Mouse (Mus musculus) neural tube, embryonic 12.5 days (tissue): ENCODE measurements at regions not wholly inside any gene's neighbourhood (a gene's known extent, or its start where the extent isn't known, plus 50 kb on each side); places are given as distances from the start of the nearest gene placed in this dataset.

Source experiments
- ATAC-seq: fragments of 200-750 bp; cut with Nextera tagmentation; 2 replicates; pipeline ENCODE4 v1.8.0; 2017; ENCODE audit warnings: low read depth, mild to moderate bottlenecking, moderate TSS enrichment, moderate library complexity; ENCODE audit not compliant: low FRiP score
- H3K27ac ChIP-seq: fragments of 300-500 bp; sonication (generic); 2 replicates; pipeline ENCODE4 v1.5.1; 2016
- H3K27me3 ChIP-seq: fragments of 300-500 bp; sonication (generic); replicated peaks from 2 replicates; pipeline ENCODE4 v1.6.1; 2016; ENCODE audit warnings: mild to moderate bottlenecking
- H3K36me3 ChIP-seq: fragments of 300-500 bp; sonication (generic); 2 replicates; pipeline ENCODE4 v1.6.1; 2016; ENCODE audit warnings: mild to moderate bottlenecking
- H3K4me1 ChIP-seq: fragments of 300-500 bp; sonication (generic); 2 replicates; pipeline ENCODE4 v1.6.1; 2016
- H3K4me2 ChIP-seq: fragments of 300-500 bp; sonication (generic); replicated peaks from 2 replicates; pipeline ENCODE4 v1.6.1; 2016; ENCODE audit warnings: mild to moderate bottlenecking
- H3K4me3 ChIP-seq: fragments of 300-500 bp; sonication (generic); 2 replicates; pipeline ENCODE4 v1.5.1; 2016
- H3K9ac ChIP-seq: fragments of 300-500 bp; sonication (generic); 2 replicates; pipeline ENCODE4 v1.6.1; 2016; ENCODE audit warnings: mild to moderate bottlenecking
- H3K9me3 ChIP-seq: fragments of 300-500 bp; sonication (generic); 2 replicates; pipeline ENCODE4 v1.6.1; 2016; ENCODE audit warnings: mild to moderate bottlenecking
- WGBS: fragments of 180-500 bp; shearing (Covaris S2); methylation state at CpG from one replicate; pipeline ENCODE4 v1.1.7; 2016; 5-methylcytosine and 5-hydroxymethylcytosine counted together

DNA sequence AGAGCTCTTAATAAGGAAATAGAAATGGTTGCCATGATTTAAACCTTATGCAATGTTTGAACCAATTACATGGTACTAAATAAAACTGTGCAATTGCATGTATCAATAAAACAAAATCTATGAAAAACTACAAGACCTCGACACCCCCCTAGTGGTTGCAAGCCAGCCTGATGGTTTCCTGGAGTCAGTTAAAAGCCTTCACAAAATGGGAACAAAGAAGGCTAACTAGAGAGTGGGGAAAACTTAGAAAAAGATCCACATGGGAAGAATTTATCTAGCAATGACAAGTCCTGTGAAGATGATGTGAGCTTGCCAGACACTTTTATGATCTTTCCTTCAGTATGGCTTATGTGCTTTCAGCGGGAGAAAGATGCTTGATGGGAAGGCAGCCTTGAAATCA lies 2926.3 kb upstream of the 5930422O12Rik start:
- Histone ChIP-seq H3K27ac (no peak overlapping the region), H3K9ac (no peak overlapping the region), H3K36me3 (no peaks in the 10 kb centered on the region), H3K4me3 (no peak overlapping the region), H3K4me1 (no peaks in the 10 kb centered on the region), H3K27me3 (no peaks in the 10 kb centered on the region), H3K9me3 (no peaks in the 10 kb centered on the region), H3K4me2 (no peak overlapping the region)
- ATAC-seq, result no peak
- WGBS, result 69% methylated on average over 2 of the region's 2 CpGs

DNA sequence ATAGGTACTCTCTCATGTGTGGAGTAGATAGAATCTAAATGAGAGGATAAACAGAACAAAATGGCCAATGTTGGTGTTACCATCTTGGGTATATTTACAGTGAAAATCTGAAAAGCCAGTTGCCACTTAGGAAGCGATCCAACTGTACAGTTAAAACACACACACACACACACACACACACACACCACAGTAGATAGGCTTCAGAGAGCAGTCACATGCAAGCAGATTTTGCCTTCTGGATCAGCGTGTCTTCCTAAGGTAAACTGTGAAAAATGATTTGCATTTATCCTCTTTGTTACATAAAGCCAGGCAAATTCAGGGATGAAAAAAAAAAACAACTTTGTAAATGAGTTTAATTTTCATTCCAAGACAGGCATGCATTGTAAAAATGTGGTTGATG lies 2917.2 kb upstream of the 5930422O12Rik start:
- ATAC-seq, result no peak
- no peak overlapping the region for H3K27ac ChIP-seq
- no peaks in the 10 kb centered on the region for H3K36me3 ChIP-seq
- no peak overlapping the region for H3K4me3 ChIP-seq
- H3K4me2 ChIP-seq, result no peak overlapping the region
- 88% methylated on average over 2 of the region's 2 CpGs for WGBS
- H3K4me1 ChIP-seq, result no peaks in the 10 kb centered on the region
- H3K9me3 ChIP-seq, result no peaks in the 10 kb centered on the region
- no peak overlapping the region for H3K9ac ChIP-seq
- no peaks in the 10 kb centered on the region for H3K27me3 ChIP-seq

DNA sequence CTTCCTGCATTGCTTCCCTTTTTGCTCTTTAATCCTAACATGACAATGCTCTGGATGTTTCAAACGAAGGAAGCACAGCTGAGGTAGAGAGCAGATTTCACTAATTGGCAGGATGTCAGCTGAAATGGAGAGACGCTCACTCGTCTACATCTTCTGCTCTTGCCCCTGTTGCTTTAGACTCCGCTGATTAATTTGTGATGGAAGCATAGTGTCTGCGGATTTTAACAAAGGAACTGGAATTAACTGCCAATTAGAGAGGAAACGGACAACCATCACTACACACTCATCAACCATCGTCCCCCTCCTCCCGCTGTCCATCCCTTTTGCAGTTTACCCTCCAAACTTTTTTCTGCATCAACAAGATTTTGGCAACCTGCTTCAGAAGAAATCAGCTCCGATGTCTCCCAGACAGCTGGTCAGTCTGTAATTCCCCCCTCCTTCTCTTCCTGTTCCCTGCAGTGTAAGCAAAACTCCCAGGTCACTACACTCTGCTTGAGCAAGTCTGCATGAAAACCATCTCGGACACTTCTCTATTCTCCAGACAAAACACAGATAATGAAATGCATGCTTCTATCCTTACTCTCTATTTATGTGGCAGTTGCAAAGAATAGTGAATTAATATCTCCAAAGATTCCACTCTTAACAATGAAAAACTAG lies 2905.6 kb upstream of the 5930422O12Rik start:
- Histone ChIP-seq H3K27me3 (no peaks in the 10 kb centered on the region), H3K4me3 (no peak overlapping the region), H3K9me3 (no peaks in the 10 kb centered on the region), H3K36me3 (no peaks in the 10 kb centered on the region), H3K9ac (no peak overlapping the region), H3K4me1 (no peaks in the 10 kb centered on the region), H3K4me2 (no peak overlapping the region), H3K27ac (no peak overlapping the region)
- 57% methylated on average over 10 of the region's 10 CpGs for WGBS
- ATAC-seq, result no peak

GRCm38 (mm10) chr8:30532862-30533500 lies 2895.5 kb upstream of the 5930422O12Rik start:
- ATAC-seq, result no peak
- no peaks in the 10 kb centered on the region for H3K27me3 ChIP-seq
- H3K4me1 ChIP-seq, result no peaks in the 10 kb centered on the region
- H3K9me3 ChIP-seq, result no peaks in the 10 kb centered on the region
- 49% methylated on average over 3 of the region's 3 CpGs for WGBS
- no peak overlapping the region for H3K9ac ChIP-seq
- H3K36me3 ChIP-seq, result no peaks in the 10 kb centered on the region
- no peak overlapping the region for H3K27ac ChIP-seq
- H3K4me3 ChIP-seq, result no peak overlapping the region
- H3K4me2 ChIP-seq, result no peak overlapping the region

DNA sequence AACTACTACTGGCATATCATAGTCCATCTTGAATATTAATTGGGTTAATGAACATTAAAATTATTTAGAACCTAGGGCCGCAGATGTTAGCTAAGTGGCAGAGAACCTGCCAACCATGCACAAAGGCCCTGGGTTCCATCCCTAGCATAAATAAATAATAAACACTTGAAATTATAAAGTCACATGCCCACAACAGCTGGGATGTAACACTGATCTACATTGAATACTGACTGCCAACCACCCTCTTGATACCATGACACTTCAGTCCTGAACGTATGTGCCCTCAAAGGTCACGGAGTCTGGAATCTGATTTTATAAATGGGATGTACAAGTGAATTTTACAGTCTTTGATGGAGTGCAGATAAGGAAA lies 2895.0 kb upstream of the 5930422O12Rik start:
- no peak overlapping the region for H3K4me2 ChIP-seq
- H3K9me3 ChIP-seq, result no peaks in the 10 kb centered on the region
- ATAC-seq, result no peak; the same call in 1 of the 2 replicates
- H3K4me3 ChIP-seq, result no peak overlapping the region
- no peak overlapping the region for H3K27ac ChIP-seq
- no peaks in the 10 kb centered on the region for H3K36me3 ChIP-seq
- H3K27me3 ChIP-seq, result no peaks in the 10 kb centered on the region
- H3K4me1 ChIP-seq, result no peaks in the 10 kb centered on the region
- 70% methylated on average over 3 of the region's 3 CpGs for WGBS
- no peak overlapping the region for H3K9ac ChIP-seq

- WGBS, result 81% methylated on average over 3 of the region's 3 CpGs
- Histone ChIP-seq H3K9me3 (no peaks in the 10 kb centered on the region), H3K4me3 (no peak overlapping the region), H3K4me1 (no peaks in the 10 kb centered on the region), H3K27me3 (no peaks in the 10 kb centered on the region), H3K27ac (no peak overlapping the region), H3K36me3 (no peaks in the 10 kb centered on the region), H3K9ac (no peak overlapping the region), H3K4me2 (no peak overlapping the region)
- ATAC-seq, result no peak
These were observed 2893.1 kb upstream of the 5930422O12Rik start for GRCm38 (mm10) chr8:30535450-30535849.

DNA sequence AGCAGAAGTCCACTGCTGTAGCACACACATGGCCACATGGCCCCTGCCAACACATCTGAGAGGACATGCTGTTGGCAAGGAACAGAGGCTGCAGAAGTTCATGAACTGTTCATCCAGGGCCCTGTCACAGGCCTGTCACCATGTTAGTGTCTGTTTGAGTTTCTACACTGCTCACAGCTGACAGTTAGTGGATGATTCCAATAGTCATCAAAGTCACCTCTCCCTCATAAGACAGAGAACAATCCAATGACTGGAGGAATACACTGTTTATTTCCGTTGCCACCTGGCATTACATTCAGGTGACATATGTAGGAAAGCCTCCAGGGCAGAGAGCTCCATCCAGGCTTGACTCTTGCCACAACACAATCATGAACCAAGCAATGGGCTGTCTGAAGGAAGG lies 2886.3 kb upstream of the 5930422O12Rik start:
- no peak overlapping the region for H3K4me2 ChIP-seq
- H3K27me3 ChIP-seq, result no peaks in the 10 kb centered on the region
- 94% methylated on average over 1 of the region's 1 CpGs for WGBS
- no peak for ATAC-seq
- H3K36me3 ChIP-seq, result no peaks in the 10 kb centered on the region
- H3K9ac ChIP-seq, result no peak overlapping the region
- H3K27ac ChIP-seq, result no peak overlapping the region
- no peaks in the 10 kb centered on the region for H3K9me3 ChIP-seq
- H3K4me1 ChIP-seq, result no peaks in the 10 kb centered on the region
- H3K4me3 ChIP-seq, result no peak overlapping the region

DNA sequence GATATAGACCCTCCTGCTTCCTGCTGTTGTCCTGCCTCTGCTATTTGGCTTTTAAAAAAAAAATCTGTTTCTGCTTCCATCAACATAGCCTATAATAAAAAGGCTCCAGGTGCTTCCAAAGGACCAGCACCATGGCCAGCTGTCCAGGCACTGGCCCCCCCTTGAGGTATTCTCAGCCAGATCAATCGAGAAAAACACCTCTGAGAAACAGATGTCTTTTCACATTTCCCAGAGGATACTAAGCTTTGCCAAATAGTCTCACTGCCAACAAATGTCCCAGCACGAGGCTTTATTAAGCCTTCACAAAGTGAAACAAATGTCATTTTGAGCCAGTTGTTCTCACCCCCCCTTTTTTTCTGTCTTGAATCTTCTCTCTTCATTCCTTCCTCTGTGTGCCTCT lies 2880.7 kb upstream of the 5930422O12Rik start:
- no peak for ATAC-seq
- H3K36me3 ChIP-seq, result no peaks in the 10 kb centered on the region
- 20% methylated on average over 2 of the region's 2 CpGs for WGBS

GRCm38 (mm10) chr8:30551051-30551450 lies 2877.5 kb upstream of the 5930422O12Rik start:
- H3K9ac ChIP-seq, result no peak overlapping the region

More for the DNA sequence above, 2880.7 kb upstream of the 5930422O12Rik start:
- no peaks in the 10 kb centered on the region for H3K27me3 ChIP-seq
- no peaks in the 10 kb centered on the region for H3K9me3 ChIP-seq
- no peak overlapping the region for H3K4me2 ChIP-seq
- H3K9ac ChIP-seq, result no peak overlapping the region
- no peak overlapping the region for H3K27ac ChIP-seq
- no peaks in the 10 kb centered on the region for H3K4me1 ChIP-seq
- no peak overlapping the region for H3K4me3 ChIP-seq

GRCm38 (mm10) chr8:30557429-30557828 lies 2871.1 kb upstream of the 5930422O12Rik start:
- Histone ChIP-seq H3K36me3 (no peaks in the 10 kb centered on the region), H3K4me1 (no peaks in the 10 kb centered on the region), H3K27me3 (no peaks in the 10 kb centered on the region), H3K27ac (no peak overlapping the region), H3K9ac (no peak overlapping the region), H3K9me3 (no peaks in the 10 kb centered on the region), H3K4me2 (no peak overlapping the region), H3K4me3 (no peak overlapping the region)
- no peak for ATAC-seq

More at GRCm38 (mm10) chr8:30551051-30551450, 2877.5 kb upstream of the 5930422O12Rik start:
- Histone ChIP-seq H3K27ac (no peak overlapping the region), H3K36me3 (no peaks in the 10 kb centered on the region), H3K27me3 (no peaks in the 10 kb centered on the region), H3K4me1 (no peaks in the 10 kb centered on the region), H3K4me2 (no peak overlapping the region), H3K4me3 (no peak overlapping the region), H3K9me3 (no peaks in the 10 kb centered on the region)
- 90% methylated on average over 1 of the region's 1 CpGs for WGBS
- ATAC-seq, result no peak

GRCm38 (mm10) chr8:30561323-30562207 lies 2866.9 kb upstream of the 5930422O12Rik start:
- H3K9me3 ChIP-seq, result no peaks in the 10 kb centered on the region
- no peaks in the 10 kb centered on the region for H3K4me1 ChIP-seq
- H3K9ac ChIP-seq, result no peak overlapping the region
- no peaks in the 10 kb centered on the region for H3K27me3 ChIP-seq
- H3K4me2 ChIP-seq, result no peak overlapping the region
- H3K36me3 ChIP-seq, result no peaks in the 10 kb centered on the region
- WGBS, result 86% methylated on average over 8 of the region's 8 CpGs
- ATAC-seq, result no peak
- no peak overlapping the region for H3K4me3 ChIP-seq
- no peak overlapping the region for H3K27ac ChIP-seq

GRCm38 (mm10) chr8:30569799-30570198 lies 2858.7 kb upstream of the 5930422O12Rik start:
- H3K36me3 ChIP-seq, result no peaks in the 10 kb centered on the region
- 86% methylated on average over 3 of the region's 3 CpGs for WGBS
- no peak for ATAC-seq

More at GRCm38 (mm10) chr8:30569799-30570198, 2858.7 kb upstream of the 5930422O12Rik start:
- H3K4me2 ChIP-seq, result no peak overlapping the region
- no peak overlapping the region for H3K4me3 ChIP-seq
- H3K27ac ChIP-seq, result no peak overlapping the region
- H3K4me1 ChIP-seq, result no peaks in the 10 kb centered on the region
- no peaks in the 10 kb centered on the region for H3K9me3 ChIP-seq
- no peak overlapping the region for H3K9ac ChIP-seq
- no peaks in the 10 kb centered on the region for H3K27me3 ChIP-seq
